Mouse (Mus musculus): ENCODE results near the gene Grm6.

The Grm6 gene

DNA sequence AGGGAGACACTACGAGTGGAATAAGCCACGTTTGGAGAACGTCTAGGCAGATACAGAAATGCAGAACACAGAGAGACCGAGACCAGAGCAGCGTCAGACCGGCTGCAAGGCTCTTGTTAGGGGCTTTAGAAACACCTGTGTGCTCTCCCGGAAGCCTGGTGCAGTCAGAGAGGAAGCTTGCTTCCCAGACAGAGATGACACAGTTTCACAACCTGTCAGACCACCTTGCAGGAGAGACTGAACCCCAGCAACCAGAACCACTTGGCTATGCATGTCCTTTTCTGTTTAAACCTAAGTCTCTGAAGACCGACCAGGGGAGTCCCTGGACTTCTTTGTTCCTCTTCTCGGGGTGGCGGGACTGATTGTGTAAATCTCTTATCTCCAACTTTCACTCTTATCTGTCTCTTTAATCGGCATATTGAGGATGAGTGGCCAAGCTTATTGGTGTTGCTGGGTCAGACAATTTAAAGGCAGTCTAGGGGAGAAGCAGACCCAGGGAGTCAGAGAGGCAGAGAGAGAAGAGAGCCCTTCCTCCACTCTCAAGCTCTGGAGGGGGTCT lies at the start of gene Grm6:
Grm6 (plus strand) TSS at position 509 of the 559 bp plus-strand sequence.
- DNase-seq = peak; percentile 33 to 37

DNA sequence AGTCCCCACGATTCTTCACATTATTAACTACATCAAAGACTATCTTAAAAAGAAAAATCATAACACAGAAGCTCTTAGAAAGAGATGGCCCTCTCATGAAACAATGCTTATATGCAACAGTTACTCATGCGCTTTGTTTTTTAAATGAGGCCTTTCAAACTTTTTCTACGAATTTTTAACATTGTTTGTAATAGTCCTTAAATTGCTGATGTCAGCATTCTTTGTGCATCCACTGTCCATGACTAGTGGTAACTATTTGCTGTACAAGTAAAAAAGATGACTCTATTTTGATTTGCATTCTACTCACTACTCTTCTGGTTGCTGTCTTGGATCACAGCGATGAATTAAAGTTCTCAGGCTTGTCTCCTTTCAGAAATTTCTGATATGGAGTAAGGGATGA lies 36.3 kb upstream of the Grm6 start:
- no peak for DNase-seq

DNA sequence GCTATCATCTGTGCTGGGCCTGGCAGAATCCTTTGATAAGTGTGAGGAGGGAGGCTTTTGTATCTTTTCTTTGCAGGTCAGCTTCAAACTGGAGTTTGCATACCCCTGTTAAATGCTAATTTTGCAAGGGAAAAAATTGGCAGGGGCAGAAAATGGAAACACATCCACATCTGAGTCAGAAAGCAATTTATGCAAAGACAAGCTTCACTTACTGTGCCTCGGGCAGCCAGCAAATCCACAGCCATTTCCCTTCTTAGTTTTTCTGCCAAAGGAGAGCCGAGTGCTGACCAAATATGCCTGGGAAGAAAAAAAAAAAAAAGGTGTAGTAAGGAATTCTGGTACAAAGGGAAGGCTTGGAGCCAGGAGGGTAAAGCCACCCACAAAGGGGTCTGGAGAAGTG lies 24.3 kb upstream of the Grm6 start:
- DNase-seq = no peak

DNA sequence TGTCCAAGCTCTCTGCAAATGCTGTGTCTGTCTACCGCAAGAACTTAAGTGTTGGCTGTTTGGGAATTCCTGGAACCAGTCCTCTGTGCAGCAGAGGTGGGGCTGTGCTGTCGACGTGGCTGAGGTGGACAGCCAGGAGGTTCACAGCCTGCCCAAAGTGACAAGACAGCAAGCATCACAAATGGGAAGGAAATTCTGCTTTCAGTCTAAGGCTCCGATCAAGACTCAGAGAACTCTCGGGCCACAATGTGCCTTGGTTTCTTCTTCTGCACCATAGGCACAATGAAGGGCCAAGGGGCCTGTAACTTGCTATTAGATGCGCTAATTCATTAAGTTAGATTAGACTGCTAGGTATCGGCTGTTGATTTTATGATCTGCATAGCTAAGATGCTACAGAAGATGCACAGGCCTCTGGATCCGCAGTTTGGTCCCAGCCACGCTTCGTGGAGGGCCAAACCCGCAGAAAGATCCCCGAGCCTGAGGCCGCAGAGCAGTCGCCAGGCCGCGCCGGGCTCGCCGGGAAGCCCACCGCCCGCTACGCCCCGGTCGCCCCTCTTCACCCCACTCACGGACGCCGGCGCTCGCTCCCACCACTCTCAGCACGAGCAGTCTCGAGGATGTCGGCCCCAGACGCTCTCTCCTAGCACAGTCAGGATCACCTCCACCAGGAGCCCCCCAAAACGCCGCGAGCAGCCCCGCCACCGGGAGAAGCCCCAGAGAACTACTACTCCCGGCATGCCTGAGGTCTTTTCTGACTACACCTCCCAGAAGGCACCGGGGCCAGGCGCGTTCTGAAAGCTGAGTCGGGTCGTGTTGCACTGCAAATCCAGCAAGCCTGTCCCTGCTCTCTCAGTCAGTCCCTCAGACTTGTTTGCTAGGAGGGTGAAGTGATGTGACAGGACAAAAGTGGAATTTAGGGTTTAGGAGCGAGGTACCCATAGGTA lies 23.2 kb upstream of the Grm6 start, which contains the start of gene Zfp354c:
Zfp354c (minus strand) TSS at position 715 of the 944 bp plus-strand sequence.
- DNase-seq = peak; percentile 66 to 82

DNA sequence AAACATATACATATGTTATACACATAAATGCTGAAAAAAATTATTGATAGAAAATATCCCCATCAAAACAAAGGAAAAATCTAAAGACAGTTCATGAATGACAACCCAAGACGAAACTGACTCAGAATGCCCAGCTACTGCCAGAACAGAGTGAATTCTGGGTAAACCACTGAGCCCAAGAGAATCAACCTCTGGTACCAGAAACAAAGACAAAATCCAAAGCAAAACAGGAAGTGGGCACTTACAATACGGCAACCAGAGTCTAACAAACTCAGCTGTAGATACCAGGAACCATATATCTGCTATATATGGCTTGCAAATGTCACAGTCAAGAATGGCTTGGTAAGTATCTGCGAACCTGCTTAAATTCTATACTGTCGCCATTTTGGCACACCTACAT lies 14.8 kb upstream of the Grm6 start:
- DNase-seq = no peak

- peak; percentile 75 to 80 for DNase-seq
Observed at GRCm38 (mm10) chr11:50841023-50841735, 9.3 kb upstream of the Grm6 start, which contains the start of gene Zfp879. Gene Zfp879 (minus strand): TSS chr11:50841552.

DNA sequence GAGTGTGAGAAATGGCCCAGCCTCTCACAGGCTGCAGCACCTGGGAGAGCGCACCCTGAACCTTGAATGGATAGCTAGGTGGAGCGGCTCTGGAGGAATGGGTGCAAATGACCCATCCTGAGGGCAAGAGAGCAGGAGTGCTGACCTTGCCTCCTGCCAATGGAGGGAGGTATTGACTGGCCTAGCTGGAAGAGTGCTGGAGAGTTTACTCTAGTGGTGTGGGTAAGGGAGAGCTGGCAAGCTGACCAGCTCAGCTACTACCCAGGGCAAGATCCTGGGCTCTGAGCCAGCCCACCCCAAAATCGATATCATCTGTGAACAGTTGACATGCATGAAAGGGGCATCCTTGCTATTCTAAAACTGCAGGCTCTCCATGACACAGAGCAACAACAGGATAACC lies 4.5 kb upstream of the Grm6 start:
- no peak for DNase-seq

DNA sequence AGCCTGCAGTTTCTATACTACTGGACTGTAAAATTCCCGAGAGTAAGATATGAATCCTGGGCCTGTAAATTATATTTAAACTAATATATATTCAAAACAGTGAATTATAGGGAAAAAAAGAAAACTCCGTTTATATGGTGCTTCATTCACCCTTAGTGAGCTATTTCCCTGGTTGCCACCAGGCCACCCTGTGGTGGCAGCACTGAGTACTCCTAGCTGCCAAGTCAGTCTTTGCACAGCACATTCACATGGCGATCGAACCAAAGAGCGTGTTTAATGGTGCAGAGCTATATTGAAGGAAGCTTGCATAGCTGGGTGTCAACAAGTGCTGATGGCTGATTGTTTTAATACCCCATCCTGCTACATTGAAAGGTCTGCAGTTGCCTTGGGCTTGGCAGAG lies 3.4 kb upstream of the Grm6 start:
- DNase-seq = peak in 1 of 2 experiments; percentile 29

DNA sequence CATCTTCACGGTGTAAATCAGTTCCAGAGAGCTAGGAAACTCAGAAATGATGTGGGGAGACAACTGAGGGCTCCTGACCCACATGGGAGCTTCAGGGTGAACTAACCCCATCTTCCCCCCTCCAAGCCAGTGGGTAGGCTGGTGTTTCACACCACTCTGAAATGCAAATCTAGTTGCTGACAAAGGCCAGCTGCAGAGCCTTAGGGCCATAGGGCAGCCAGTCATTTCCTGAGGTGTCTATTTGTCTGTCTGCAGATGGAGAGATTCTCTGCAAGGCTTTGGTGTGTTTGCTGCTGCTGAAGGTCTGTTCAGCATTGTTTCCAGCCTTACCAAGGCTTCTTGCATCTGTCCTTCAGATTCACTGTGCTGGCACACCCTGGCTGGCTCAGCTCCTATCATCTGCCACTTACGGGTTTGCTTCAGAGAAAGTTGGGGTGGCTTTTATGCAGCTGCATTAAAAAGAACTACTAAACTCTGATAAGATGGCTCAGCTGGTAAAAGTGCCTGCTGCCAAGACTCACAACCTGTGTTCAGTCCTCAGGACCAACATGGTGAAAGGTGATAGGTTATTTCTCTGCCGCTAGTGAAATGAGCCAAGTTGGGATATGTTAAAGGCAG lies 1.9 kb upstream of the Grm6 start:
- DNase-seq = peak; percentile 12 to 36

DNA sequence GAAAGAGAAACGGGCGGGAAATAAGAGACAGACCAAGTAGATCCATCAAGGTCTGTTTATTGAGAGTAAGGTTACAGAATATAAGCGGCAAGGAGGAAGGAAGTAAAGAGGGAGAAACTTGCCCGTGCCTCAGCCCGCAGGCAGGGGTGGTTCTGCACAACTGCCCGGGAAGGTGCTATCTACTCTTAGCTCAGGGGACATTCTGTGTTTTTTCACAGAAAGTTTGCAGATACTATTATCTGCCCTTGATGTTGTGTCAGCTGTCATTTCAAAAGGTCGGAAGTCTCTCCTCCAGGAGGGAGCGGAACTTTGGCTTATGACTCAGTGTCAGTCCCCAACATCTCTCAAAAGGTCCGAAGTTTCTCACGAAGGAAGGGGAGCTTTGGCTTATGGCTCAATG lies 1.2 kb upstream of the Grm6 start:
- DNase-seq = peak; percentile 45 to 46

DNA sequence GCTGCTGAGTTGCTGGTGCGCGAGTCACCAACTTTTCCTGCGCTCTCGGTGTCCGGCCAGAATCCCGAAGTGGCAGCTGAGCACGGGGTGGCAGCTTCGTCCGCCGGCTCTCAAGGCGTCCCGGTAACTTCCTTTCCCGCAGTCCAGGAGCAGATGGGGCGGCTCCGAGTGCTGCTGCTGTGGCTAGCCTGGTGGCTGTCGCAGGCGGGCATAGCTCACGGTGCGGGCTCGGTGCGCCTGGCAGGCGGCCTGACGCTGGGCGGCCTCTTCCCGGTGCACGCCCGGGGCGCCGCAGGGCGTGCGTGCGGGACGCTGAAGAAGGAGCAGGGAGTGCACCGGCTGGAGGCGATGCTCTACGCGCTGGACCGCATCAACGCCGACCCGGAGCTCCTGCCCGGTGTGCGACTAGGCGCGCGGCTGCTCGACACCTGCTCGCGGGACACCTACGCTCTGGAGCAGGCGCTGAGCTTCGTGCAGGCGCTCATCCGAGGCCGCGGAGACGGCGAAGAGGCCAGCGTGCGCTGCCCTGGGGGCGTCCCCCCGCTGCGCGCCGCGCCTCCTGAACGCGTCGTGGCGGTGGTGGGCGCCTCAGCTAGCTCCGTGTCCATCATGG lies 610 bp downstream of the Grm6 start:
- DNase-seq = peak; percentile 19 to 44

GRCm38 (mm10) chr11:50878641-50879040 lies 28.2 kb downstream of the Grm6 start:
- no peak for DNase-seq

GRCm38 (mm10) chr11:50883756-50884155 lies 33.3 kb downstream of the Grm6 start:
- no peak for DNase-seq

GRCm38 (mm10) chr11:50886231-50886932 lies 35.9 kb downstream of the Grm6 start:
- DNase-seq = no peak

DNA sequence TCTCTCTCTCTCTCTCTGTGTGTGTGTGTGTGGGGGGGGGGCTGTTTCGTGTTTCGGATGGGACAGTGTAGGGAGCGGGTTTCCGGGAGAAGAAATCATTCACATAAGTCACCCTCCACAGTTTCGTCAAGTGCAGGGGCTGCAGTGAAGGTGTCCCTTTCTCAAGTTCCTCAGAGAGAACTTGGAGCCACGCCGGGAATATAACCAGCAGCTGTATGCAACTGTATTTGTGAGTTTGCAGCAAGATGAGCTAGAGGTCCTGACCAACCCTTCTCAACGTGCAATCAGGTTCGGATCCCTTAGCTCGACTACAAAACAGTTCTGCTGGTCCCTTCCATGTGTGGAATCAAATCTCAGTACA lies 36.4 kb downstream of the Grm6 start:
- no peak for DNase-seq

DNA sequence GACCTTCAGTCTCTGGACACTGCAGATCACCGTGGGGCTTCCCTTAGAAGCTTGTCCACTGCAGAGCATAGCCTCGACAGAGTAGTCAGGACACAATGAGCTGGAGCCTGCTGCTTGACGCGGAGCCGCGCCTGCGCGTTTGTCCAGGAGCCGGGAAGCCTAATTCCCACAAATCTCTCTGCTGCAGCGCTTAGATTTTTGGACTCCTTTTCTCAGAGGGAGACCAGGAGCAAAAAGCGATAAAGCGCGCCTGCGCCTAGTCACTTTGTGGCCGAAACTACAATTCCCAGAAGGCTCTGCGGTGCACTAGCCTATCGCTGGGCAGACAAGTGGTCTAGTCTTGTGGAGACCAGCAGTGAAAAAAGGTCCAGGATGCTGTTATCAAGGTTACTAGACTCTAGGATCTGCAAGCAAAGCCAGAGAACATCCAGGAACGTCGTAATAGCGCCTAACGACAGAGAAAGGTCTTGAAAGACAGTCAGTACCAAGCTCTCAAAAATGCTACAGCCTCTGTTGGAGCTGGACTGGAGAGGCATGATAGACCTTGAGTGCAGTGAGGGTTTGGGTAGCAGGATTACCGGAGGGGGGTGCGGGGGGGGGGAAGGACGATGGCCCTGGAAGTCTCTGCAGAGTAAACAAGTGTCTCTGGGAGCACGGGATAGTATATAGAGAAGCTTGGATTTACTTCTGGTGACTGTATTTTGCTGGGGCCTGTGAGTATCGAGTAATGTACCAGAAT lies 37.1 kb downstream of the Grm6 start, which contains the start of gene Zfp454:
Zfp454 (minus strand) TSS at position 262 of the 739 bp plus-strand sequence.
- peak; percentile 21 to 51 for DNase-seq

DNA sequence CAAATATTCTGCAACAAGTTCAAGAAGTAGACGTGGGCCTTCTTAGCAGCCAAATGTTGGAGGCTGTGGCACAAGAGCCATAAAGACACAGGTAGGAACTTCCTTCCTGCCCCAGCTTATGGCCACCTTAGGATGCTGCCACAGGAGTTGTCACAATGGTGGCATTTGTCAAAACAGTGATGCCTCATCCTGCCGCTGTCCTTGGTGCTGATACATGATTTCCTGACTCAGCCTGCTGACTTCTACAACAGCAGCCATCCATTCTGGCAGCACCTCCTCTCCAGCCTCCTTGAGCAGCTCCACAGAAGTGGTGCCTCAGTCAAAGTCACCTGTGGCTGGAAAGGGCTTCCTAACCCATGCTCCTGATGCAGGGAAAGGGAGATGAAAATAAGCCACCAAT lies 42.0 kb downstream of the Grm6 start:
- DNase-seq = no peak

DNA sequence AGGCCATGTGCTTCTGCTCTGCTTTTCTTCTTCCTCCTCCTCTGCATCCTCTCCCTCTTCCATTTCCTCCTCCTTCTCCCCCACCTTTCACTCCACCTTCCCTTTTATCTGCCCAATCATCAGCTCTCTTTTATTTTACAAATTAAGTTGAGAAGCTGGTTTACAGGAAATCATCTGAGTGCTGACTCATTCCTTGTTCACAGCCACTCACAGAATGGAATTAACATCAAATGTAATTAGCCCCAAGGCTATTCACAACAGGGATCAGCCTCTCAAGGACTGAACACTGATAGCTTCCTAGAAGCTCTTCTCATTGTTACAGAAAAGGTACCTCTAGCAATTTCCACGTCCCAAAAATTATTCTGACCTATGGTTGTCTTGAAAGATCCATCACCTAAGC lies 46.9 kb downstream of the Grm6 start:
- DNase-seq = no peak

- no peak for DNase-seq
Observed at GRCm38 (mm10) chr11:50908136-50908535, 57.7 kb downstream of the Grm6 start.

DNA sequence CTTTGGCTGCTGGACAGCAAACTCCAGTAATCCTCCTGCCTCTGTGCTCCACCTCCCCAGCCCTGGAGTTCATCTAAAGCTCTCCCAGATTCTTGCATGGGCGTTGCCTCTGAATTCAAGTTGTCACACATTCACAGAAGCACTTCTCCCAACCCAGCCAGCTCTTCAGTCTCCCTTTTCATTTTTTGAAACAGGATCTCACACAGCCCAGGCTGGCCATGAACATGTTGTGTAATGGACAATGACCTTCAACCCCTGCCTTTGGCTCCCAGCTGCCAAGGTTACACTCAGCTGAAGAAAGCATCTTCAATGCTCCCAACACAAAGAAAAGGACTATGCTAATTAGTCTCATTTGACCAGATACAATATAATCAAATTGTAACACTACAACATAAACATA lies 62.8 kb downstream of the Grm6 start:
- DNase-seq = no peak

- DNase-seq = no peak
Observed at GRCm38 (mm10) chr11:50914461-50914860, 64.0 kb downstream of the Grm6 start.
